Mouse (Mus musculus): Measurements from ENCODE around the gene Tmtc1. TPM values are rescaled to one million over a fixed set of nuclear protein-coding genes. Genes with fewer than 3 reads are reported as not detected.

The Tmtc1 gene
- polyA plus RNA-seq, 1 experiment from 2014 or later: 1.7 TPM

- H3K4me3 ChIP-seq: no peak overlapping the region
- H3K36me3 ChIP-seq: peaks cover 74% of the 10 kb centered on the region
- no peaks in the 10 kb centered on the region for H3K4me1 ChIP-seq
- no peak for ATAC-seq (ENCODE audit: insufficient number of reproducible peaks, insufficient read depth, low FRiP score, low TSS enrichment, low read depth)
- WGBS: 87% methylated on average over 6 of the region's 6 CpGs
- no peak overlapping the region for H3K9ac ChIP-seq
- H3K27ac ChIP-seq: no peak overlapping the region
- H3K4me2 ChIP-seq: no peak overlapping the region
- H3K27me3 ChIP-seq: no peaks in the 10 kb centered on the region
- H3K9me3 ChIP-seq: no peaks in the 10 kb centered on the region
Measured at GRCm38 (mm10) chr6:148193972-148194701, 250.1 kb downstream of the Tmtc1 start.

- no peak overlapping the region for H3K4me2 ChIP-seq
Measured at GRCm38 (mm10) chr6:148185694-148186093, 258.5 kb downstream of the Tmtc1 start.

More at GRCm38 (mm10) chr6:148185694-148186093, 258.5 kb downstream of the Tmtc1 start:
- Histone ChIP-seq H3K9me3 (no peaks in the 10 kb centered on the region), H3K36me3 (peaks cover 82% of the 10 kb centered on the region), H3K27me3 (no peaks in the 10 kb centered on the region), H3K4me1 (no peaks in the 10 kb centered on the region), H3K4me3 (no peak overlapping the region), H3K9ac (no peak overlapping the region), H3K27ac (no peak overlapping the region)
- ATAC-seq (ENCODE audit: insufficient number of reproducible peaks, insufficient read depth, low FRiP score, low TSS enrichment, low read depth): no peak
- WGBS: 87% methylated on average over 1 of the region's 1 CpGs

Other genes starting within 250 kb of the Tmtc1 start
- gene Ergic2, start 232.0 kb downstream of the Tmtc1 start, polyA plus RNA-seq (2015; fragmentation: Nextera tagmentation; extraction: Ambion mirVana): 225 and 237 TPM in 2 replicates

All from embryonic facial prominence, embryonic 13.5 days (tissue).